Mouse (Mus musculus) myocyte (in vitro differentiated cells): ENCODE measurements at regions not wholly inside any gene's neighbourhood (a gene's known extent, or its start where the extent isn't known, plus 50 kb on each side); places are given as distances from the start of the nearest gene placed in this dataset.

ENCODE experiments used
- H3K27me3 ChIP-seq: one replicate; pipeline ENCODE4 v1.6.1; 2011; ENCODE audit not compliant: control insufficient read depth, insufficient read depth, insufficient read length
- H3K36me3 ChIP-seq: one replicate; pipeline ENCODE4 v1.6.1; 2011; ENCODE audit not compliant: control insufficient read depth, insufficient read depth
- H3K4me2 ChIP-seq: one replicate; pipeline ENCODE4 v1.6.1; 2011; ENCODE audit warnings: low read depth, control low read depth
- H3K4me3 ChIP-seq: one replicate; pipeline ENCODE4 v1.5.1; 2011; ENCODE audit warnings: mild to moderate bottlenecking, control low read depth, moderate library complexity
- H3K79me2 ChIP-seq: one replicate; pipeline ENCODE4 v1.6.1; 2011; ENCODE audit not compliant: control insufficient read depth, insufficient read depth
- H3ac ChIP-seq: one replicate; pipeline ENCODE4 v1.6.1; 2011; ENCODE audit not compliant: control insufficient read depth, insufficient read length
- CEBPB ChIP-seq: IDR thresholded peaks from 2 replicates; pipeline ENCODE4 v1.6.1; 2011; ENCODE audit warnings: mild to moderate bottlenecking, moderate library complexity; ENCODE audit not compliant: poor library complexity, insufficient read depth, severe bottlenecking
- E2F4 ChIP-seq: IDR thresholded peaks from one replicate; pipeline ENCODE4 v1.6.1; 2011; ENCODE audit warnings: mild to moderate bottlenecking, control low read depth, moderate library complexity; ENCODE audit not compliant: insufficient read depth
- MAX ChIP-seq: IDR thresholded peaks from one replicate; pipeline ENCODE4 v1.6.1; 2011; ENCODE audit warnings: low read depth, mild to moderate bottlenecking, control low read depth
- MYOD1 ChIP-seq, 3 experiments: IDR thresholded peaks; one replicate each; pipeline ENCODE4 v1.6.1; 2011; ENCODE audit warnings: control low read depth in 2 of 3, low read depth in 2 of 3, mild to moderate bottlenecking in 2 of 3, moderate library complexity in 1 of 3; ENCODE audit not compliant: insufficient read length in 2 of 3, control insufficient read depth in 1 of 3
- MYOG ChIP-seq, 3 experiments: IDR thresholded peaks; one replicate each; pipeline ENCODE4 v1.6.1; 2011; ENCODE audit warnings: control low read depth in 2 of 3, low read depth in 2 of 3, mild to moderate bottlenecking in 2 of 3; ENCODE audit not compliant: insufficient read length in 2 of 3, control insufficient read depth in 1 of 3, insufficient read depth in 1 of 3
- POLR2A ChIP-seq: IDR thresholded peaks from one replicate; pipeline ENCODE4 v1.6.1; 2011; ENCODE audit warnings: low read depth, mild to moderate bottlenecking, control low read depth, moderate library complexity; ENCODE audit not compliant: insufficient read length
- POLR2AphosphoS2 ChIP-seq: IDR thresholded peaks from one replicate; pipeline ENCODE4 v1.6.1; 2011; ENCODE audit warnings: low read depth, control low read depth; ENCODE audit not compliant: insufficient read length
- REST ChIP-seq: IDR thresholded peaks from one replicate; pipeline ENCODE4 v1.6.1; 2011; ENCODE audit warnings: mild to moderate bottlenecking, control low read depth, moderate library complexity; ENCODE audit not compliant: insufficient read depth, insufficient read length
- SRF ChIP-seq: IDR thresholded peaks from one replicate; pipeline ENCODE4 v1.6.1; 2011; ENCODE audit warnings: low read depth; ENCODE audit not compliant: control insufficient read depth, insufficient read length
- TCF12 ChIP-seq: IDR thresholded peaks from one replicate; pipeline ENCODE4 v1.6.1; 2011; ENCODE audit warnings: mild to moderate bottlenecking, control low read depth; ENCODE audit not compliant: poor library complexity, insufficient read depth, severe bottlenecking
- TCF3 ChIP-seq: IDR thresholded peaks from one replicate; pipeline ENCODE4 v1.6.1; 2011; ENCODE audit warnings: low read depth, control low read depth; ENCODE audit not compliant: insufficient read length
- USF1 ChIP-seq: IDR thresholded peaks from one replicate; pipeline ENCODE4 v1.6.1; 2011; ENCODE audit warnings: low read depth, mild to moderate bottlenecking, control low read depth, moderate library complexity

DNA sequence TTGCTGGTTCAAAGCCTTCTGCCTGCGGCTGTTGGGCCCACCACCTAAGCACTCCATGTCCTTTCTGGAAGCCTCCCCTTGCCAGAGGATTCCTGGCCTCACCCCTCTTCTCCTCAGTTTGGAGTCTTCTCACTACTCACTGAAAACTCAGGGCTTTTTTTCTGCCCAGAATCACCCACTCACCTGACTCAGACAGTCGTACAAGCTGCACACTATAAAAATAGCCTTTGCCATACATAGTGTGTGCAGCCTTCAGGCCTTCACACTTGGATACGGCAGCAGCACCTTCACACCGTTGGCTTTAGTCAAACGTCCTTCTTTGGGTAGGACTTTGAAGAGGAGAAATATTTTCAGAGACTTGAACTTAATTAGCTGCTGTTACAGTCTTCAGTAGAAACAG lies 205.3 kb upstream of the Mkln1 start:
- H3K79me2 ChIP-seq: no peaks in the 10 kb centered on the region
- no peaks in the 10 kb centered on the region for H3K36me3 ChIP-seq
- no peak overlapping the region for H3K4me2 ChIP-seq
- H3K4me3 ChIP-seq: no peak overlapping the region
- no peak overlapping the region for H3ac ChIP-seq
- no peaks in the 10 kb centered on the region for H3K27me3 ChIP-seq
- TF ChIP-seq POLR2A: no peak

GRCm38 (mm10) chr6:31197631-31198338 lies 200.8 kb upstream of the Mkln1 start:
- TF ChIP-seq CEBPB (no peak), TCF3 (no peak), MAX (no peak), TCF12 (no peak), MYOD1 (IDR thresholded peaks at IDR 0.05; ENCODE audit: control insufficient read depth in 1 of 3, insufficient read length in 2 of 3, low read depth in 2 of 3) (no peak), MYOG (IDR thresholded peaks at IDR 0.05; ENCODE audit: control insufficient read depth in 1 of 3, insufficient read depth in 1 of 3, insufficient read length in 2 of 3, low read depth in 2 of 3) (no peak), POLR2A (no peak), POLR2AphosphoS2 (no peak), USF1 (no peak), REST (no peak), E2F4 (no peak), SRF (no peak)
- no peaks in the 10 kb centered on the region for H3K27me3 ChIP-seq

GRCm38 (mm10) chr6:31198340-31198739 lies 200.2 kb upstream of the Mkln1 start:
- H3K36me3 ChIP-seq: no peaks in the 10 kb centered on the region
- H3ac ChIP-seq: no peak overlapping the region
- no peak overlapping the region for H3K4me3 ChIP-seq
- TF ChIP-seq REST: no peak
- no peak for TF ChIP-seq POLR2AphosphoS2
- no peak for TF ChIP-seq POLR2A
- no peak for TF ChIP-seq MYOG (IDR thresholded peaks at IDR 0.05; ENCODE audit: control insufficient read depth in 1 of 3, insufficient read depth in 1 of 3, insufficient read length in 2 of 3, low read depth in 2 of 3)
- TF ChIP-seq MAX: no peak
- no peak for TF ChIP-seq MYOD1 (IDR thresholded peaks at IDR 0.05; ENCODE audit: control insufficient read depth in 1 of 3, insufficient read length in 2 of 3, low read depth in 2 of 3)
- TF ChIP-seq CEBPB: no peak
- no peak for TF ChIP-seq TCF3
- no peak for TF ChIP-seq USF1
- no peak for TF ChIP-seq TCF12
- TF ChIP-seq E2F4: no peak
- no peak for TF ChIP-seq SRF
- H3K4me2 ChIP-seq: no peak overlapping the region
- no peaks in the 10 kb centered on the region for H3K79me2 ChIP-seq
- no peaks in the 10 kb centered on the region for H3K27me3 ChIP-seq

More at GRCm38 (mm10) chr6:31197631-31198338, 200.8 kb upstream of the Mkln1 start:
- Histone ChIP-seq H3K36me3 (no peaks in the 10 kb centered on the region), H3K4me3 (no peak overlapping the region), H3K4me2 (no peak overlapping the region), H3ac (no peak overlapping the region), H3K79me2 (no peaks in the 10 kb centered on the region)

DNA sequence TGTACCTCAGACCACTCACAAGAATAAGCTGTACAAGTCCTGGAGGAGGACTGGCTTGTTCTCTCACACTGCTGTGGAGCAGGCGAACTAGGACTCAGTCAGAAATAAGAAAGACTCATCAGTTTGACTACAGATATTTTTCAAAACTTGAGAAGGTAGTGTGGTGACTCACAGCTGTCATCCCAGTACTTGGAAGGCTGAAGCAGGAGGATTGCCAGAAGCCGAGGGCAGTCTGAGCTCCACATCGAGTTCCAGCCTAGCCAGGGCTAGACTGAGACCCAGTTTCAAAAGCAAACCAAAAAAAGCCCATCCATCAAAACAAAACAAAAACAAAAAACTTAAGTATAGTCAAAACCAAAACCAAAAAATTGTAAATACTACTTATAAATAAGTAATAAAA lies 197.8 kb upstream of the Mkln1 start:
- no peaks in the 10 kb centered on the region for H3K79me2 ChIP-seq
- H3ac ChIP-seq: no peak overlapping the region
- H3K36me3 ChIP-seq: no peaks in the 10 kb centered on the region
- TF ChIP-seq TCF12 (no peak), CEBPB (no peak), USF1 (no peak), REST (no peak), SRF (no peak), POLR2A (no peak), POLR2AphosphoS2 (no peak), TCF3 (no peak), MAX (no peak), MYOG (IDR thresholded peaks at IDR 0.05; ENCODE audit: control insufficient read depth in 1 of 3, insufficient read depth in 1 of 3, insufficient read length in 2 of 3, low read depth in 2 of 3) (no peak), E2F4 (no peak)
- H3K27me3 ChIP-seq: no peaks in the 10 kb centered on the region
- no peak overlapping the region for H3K4me3 ChIP-seq
- H3K4me2 ChIP-seq: no peak overlapping the region

GRCm38 (mm10) chr6:31201375-31201972 lies 197.1 kb upstream of the Mkln1 start:
- Histone ChIP-seq H3K36me3 (no peaks in the 10 kb centered on the region), H3K4me2 (no peak overlapping the region), H3K79me2 (no peaks in the 10 kb centered on the region), H3K27me3 (no peaks in the 10 kb centered on the region), H3K4me3 (no peak overlapping the region), H3ac (no peak overlapping the region)
- TF ChIP-seq CEBPB: no peak
- TF ChIP-seq POLR2A: no peak
- TF ChIP-seq USF1: no peak
- no peak for TF ChIP-seq E2F4
- no peak for TF ChIP-seq SRF
